Mouse (Mus musculus) ES-E14 (cell line): ENCODE measurements around the gene Sptbn1. TPM values are rescaled to one million over a fixed set of nuclear protein-coding genes. Genes with fewer than 3 reads are reported as not detected.

ENCODE experiments used
- DNase-seq: peaks from one replicate; pipeline ENCODE4 v3.0.0-alpha.2; 2013; ENCODE audit warnings: low read depth, low spot score
- H3K27ac ChIP-seq: 2 replicates; pipeline ENCODE4 v1.5.1; 2012; ENCODE audit warnings: low read depth, mild to moderate bottlenecking, low read length, moderate library complexity, mixed read lengths; ENCODE audit not compliant: poor library complexity, insufficient read depth, severe bottlenecking
- H3K36me3 ChIP-seq: 2 replicates; pipeline ENCODE4 v1.6.1; 2012; ENCODE audit warnings: mild to moderate bottlenecking, low read length, moderate library complexity, mixed read lengths; ENCODE audit not compliant: control insufficient read depth, poor library complexity, insufficient read depth, severe bottlenecking
- H3K4me1 ChIP-seq, 2 experiments: fragments of 150-350 bp in 1 of 2; sonication (generic) in 1 of 2; 2 replicates each; pipeline ENCODE4 v1.6.1; 2012; ENCODE audit warnings: low read length in 2 of 2, mild to moderate bottlenecking in 1 of 2, mixed read lengths in 1 of 2; ENCODE audit not compliant: control insufficient read depth in 2 of 2, insufficient read depth in 2 of 2, poor library complexity in 1 of 2
- H3K4me3 ChIP-seq, 2 experiments: fragments of 150-350 bp in 1 of 2; sonication (generic) in 1 of 2; 2 replicates each; pipeline ENCODE4 v1.5.1; 2012; ENCODE audit warnings: low read length in 2 of 2, low read depth in 1 of 2, mild to moderate bottlenecking in 1 of 2, mixed read lengths in 1 of 2; ENCODE audit not compliant: insufficient read depth in 1 of 2, poor library complexity in 1 of 2, severe bottlenecking in 1 of 2
- H3K9ac ChIP-seq: 2 replicates; pipeline ENCODE4 v1.6.1; 2012; ENCODE audit warnings: low read depth, mild to moderate bottlenecking, low read length, mixed read lengths; ENCODE audit not compliant: poor library complexity, insufficient read depth, severe bottlenecking
- H3K9me3 ChIP-seq: fragments of 150-350 bp; sonication (generic); 2 replicates; pipeline ENCODE4 v1.6.1; 2012; ENCODE audit warnings: low read depth, mild to moderate bottlenecking, low read length; ENCODE audit not compliant: control insufficient read depth, insufficient read depth
- CHD2 ChIP-seq: IDR thresholded peaks from 2 replicates; pipeline ENCODE4 v1.6.1; 2014; ENCODE audit warnings: mild to moderate bottlenecking, low read depth, low read length, inconsistent platforms
- HCFC1 ChIP-seq: IDR thresholded peaks from 2 replicates; pipeline ENCODE4 v1.6.1; 2012; ENCODE audit warnings: low read length, inconsistent platforms, borderline replicate concordance; ENCODE audit not compliant: insufficient read depth
- MAFK ChIP-seq: IDR thresholded peaks from 2 replicates; pipeline ENCODE4 v1.6.1; 2014; ENCODE audit warnings: mild to moderate bottlenecking, low read depth, low read length, inconsistent platforms; ENCODE audit not compliant: insufficient read depth
- ZC3H11A ChIP-seq: IDR thresholded peaks from 2 replicates; pipeline ENCODE4 v1.6.1; 2012; ENCODE audit warnings: low read depth, mild to moderate bottlenecking, inconsistent platforms, low read length, borderline replicate concordance
- ZNF384 ChIP-seq: IDR thresholded peaks from 2 replicates; pipeline ENCODE4 v1.6.1; 2012; ENCODE audit warnings: low read depth, low read length, inconsistent platforms
- in situ Hi-C, 2 experiments: fragments of 600-800 bp; cut with MboI; formaldehyde crosslinking; loops; one replicate each; pipeline ENCODE4 v1.15.1; 2025; ENCODE audit warnings: low sequenced_read_pairs in 2 of 2, inconsistent platforms in 1 of 2; ENCODE audit not compliant: unreplicated experiment in 2 of 2
- total RNA-seq: library from RNA; depleted of rRNA; stranded (reverse); fragments of 300-350 nt; gene quantifications from 2 replicates; pipeline ENCODE4 v1.2.3, GENCODE M21; 2012

The Sptbn1 gene
- total RNA-seq, 1 experiment: 243 TPM

- Histone ChIP-seq H3K36me3 (peaks cover 31% of the 10 kb centered on the region), H3K27ac (no peak overlapping the region), H3K9ac (no peak overlapping the region), H3K4me3 (no peak overlapping the region), H3K9me3 (no peaks in the 10 kb centered on the region), H3K4me1 (no peaks in the 10 kb centered on the region)
- in situ Hi-C loops: no loop called here
- TF ChIP-seq HCFC1: no peak
- TF ChIP-seq ZNF384: no peak
- no peak for TF ChIP-seq ZC3H11A
- TF ChIP-seq MAFK: no peak
- no peak for TF ChIP-seq CHD2
- no peak for DNase-seq
Measured at GRCm38 (mm10) chr11:30101162-30101561, 166.8 kb downstream of the Sptbn1 start.

- in situ Hi-C loops: loop anchor here in 1 of 2 experiments (10.0 kb wide), 1 partner anchor 565 kb away; no protein-coding TSS in a partner anchor
- TF ChIP-seq ZNF384 (no peak), MAFK (no peak), HCFC1 (no peak), ZC3H11A (no peak), CHD2 (no peak)
- H3K4me1 ChIP-seq: no peaks in the 10 kb centered on the region
- H3K9ac ChIP-seq: no peak overlapping the region
- H3K27ac ChIP-seq: no peak overlapping the region
- DNase-seq: no peak
- H3K9me3 ChIP-seq: no peaks in the 10 kb centered on the region
- no peak overlapping the region for H3K4me3 ChIP-seq
- H3K36me3 ChIP-seq: peaks cover 29% of the 10 kb centered on the region
Measured at GRCm38 (mm10) chr11:30099916-30100315, 168.1 kb downstream of the Sptbn1 start.

GRCm38 (mm10) chr11:30095212-30095773, 172.7 kb downstream of the Sptbn1 start:
- H3K9me3 ChIP-seq: no peaks in the 10 kb centered on the region
- no peak overlapping the region for H3K4me3 ChIP-seq
- no peaks in the 10 kb centered on the region for H3K4me1 ChIP-seq
- H3K36me3 ChIP-seq: peaks cover 6% of the 10 kb centered on the region
- H3K27ac ChIP-seq: no peak overlapping the region
- DNase-seq: no peak
- in situ Hi-C loops: loop anchor here in 1 of 2 experiments (10.0 kb wide), 1 partner anchor 570 kb away; no protein-coding TSS in a partner anchor
- no peak overlapping the region for H3K9ac ChIP-seq
- TF ChIP-seq ZC3H11A: no peak
- no peak for TF ChIP-seq ZNF384
- TF ChIP-seq MAFK: no peak
- no peak for TF ChIP-seq CHD2
- TF ChIP-seq HCFC1: no peak

GRCm38 (mm10) chr11:30091892-30092291, 176.1 kb downstream of the Sptbn1 start:
- peak; percentile 21 for DNase-seq
- no peaks in the 10 kb centered on the region for H3K36me3 ChIP-seq
- H3K9me3 ChIP-seq: no peaks in the 10 kb centered on the region
- H3K4me3 ChIP-seq: no peak overlapping the region
- in situ Hi-C loops: loop anchor here in 1 of 2 experiments (10.0 kb wide), 1 partner anchor 573 kb away; no protein-coding TSS in a partner anchor
- TF ChIP-seq ZC3H11A: peak; percentile 53; the same call in 1 of the 2 replicates
- no peak for TF ChIP-seq CHD2
- TF ChIP-seq HCFC1: no peak
- TF ChIP-seq MAFK: no peak
- no peak for TF ChIP-seq ZNF384
- no peak overlapping the region for H3K9ac ChIP-seq
- H3K27ac ChIP-seq: no peak overlapping the region
- no peaks in the 10 kb centered on the region for H3K4me1 ChIP-seq
